Comparison of ENCODE assay signal across 26 mouse cellular contexts in the genomic region with DNA sequence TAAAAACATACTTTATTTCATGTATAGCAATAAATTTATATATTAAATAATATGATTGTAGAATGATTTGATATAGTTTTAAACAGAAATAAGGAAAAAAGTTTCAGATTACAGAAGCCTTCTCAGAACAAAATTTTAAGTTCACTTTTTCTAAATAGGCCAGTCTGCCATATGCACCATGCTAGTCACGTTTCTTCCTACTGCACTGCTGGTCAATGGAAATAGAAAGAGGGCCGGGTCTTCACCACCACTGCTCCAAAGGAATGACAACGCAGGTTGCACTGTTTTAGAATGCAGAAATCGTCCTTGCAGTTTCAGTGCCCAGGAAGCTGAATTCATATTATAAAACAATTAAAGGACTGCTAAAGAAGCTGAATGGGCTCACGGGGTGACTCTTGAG.
"Had no signal": no experiment of that assay in that cellular context is flagged by ENCODE, and none has a peak within 500 bp of the region (broad histone marks: within the 10 kb centered on the region; RNA-seq: fewer than 3 reads in every experiment).

No protein-coding gene starts in this region.

- H3K9me3 ChIP-seq: embryonic facial prominence, embryonic 10.5 days; embryonic facial prominence, embryonic 12.5 days; embryonic facial prominence, embryonic 13.5 days; embryonic facial prominence, embryonic 15.5 days; forebrain, embryonic 10.5 days; forebrain, embryonic 12.5 days; forebrain, embryonic 13.5 days; forebrain, embryonic 15.5 days had no signal

- H3K4me2 ChIP-seq: embryonic facial prominence, embryonic 12.5 days; embryonic facial prominence, embryonic 13.5 days; embryonic facial prominence, embryonic 15.5 days; forebrain, embryonic 12.5 days; forebrain, embryonic 13.5 days; forebrain, embryonic 15.5 days had no signal

- DNase-seq: cerebellum, adult 9-10 months; cerebellum, adult 9-11 months; cerebellum, postnatal 10 days; cerebellum, postnatal 14 days; cerebellum, postnatal 25 days; cerebellum, postnatal 36 days; embryo, embryonic 11 days; forebrain, postnatal 0 days; gastrocnemius, adult 2 months; gastrocnemius, postnatal 10 days; gastrocnemius, postnatal 14 days; gastrocnemius, postnatal 25 days; gastrocnemius, postnatal 36 days; heart, adult 18-20 months; heart, adult 2 months had no signal

- H3K27me3 ChIP-seq: embryonic facial prominence, embryonic 12.5 days; embryonic facial prominence, embryonic 13.5 days; embryonic facial prominence, embryonic 15.5 days; forebrain, embryonic 12.5 days; forebrain, embryonic 13.5 days; forebrain, embryonic 15.5 days had no signal

- H3K4me1 ChIP-seq: embryonic facial prominence, embryonic 10.5 days; embryonic facial prominence, embryonic 12.5 days; embryonic facial prominence, embryonic 13.5 days; embryonic facial prominence, embryonic 15.5 days; forebrain, embryonic 10.5 days; forebrain, embryonic 12.5 days; forebrain, embryonic 13.5 days; forebrain, embryonic 15.5 days had no signal

- H3K36me3 ChIP-seq: embryonic facial prominence, embryonic 10.5 days; embryonic facial prominence, embryonic 12.5 days; embryonic facial prominence, embryonic 13.5 days; embryonic facial prominence, embryonic 15.5 days; forebrain, embryonic 10.5 days; forebrain, embryonic 12.5 days; forebrain, embryonic 15.5 days had no signal

- H3K9ac ChIP-seq: embryonic facial prominence, embryonic 12.5 days; embryonic facial prominence, embryonic 13.5 days; embryonic facial prominence, embryonic 15.5 days; forebrain, embryonic 12.5 days; forebrain, embryonic 13.5 days; forebrain, embryonic 15.5 days; forebrain, postnatal 0 days had no signal

- H3K4me3 ChIP-seq: embryonic facial prominence, embryonic 10.5 days; embryonic facial prominence, embryonic 12.5 days; embryonic facial prominence, embryonic 13.5 days; embryonic facial prominence, embryonic 15.5 days; erythroblast, embryonic 14.5 days; forebrain, embryonic 10.5 days; forebrain, embryonic 12.5 days; forebrain, embryonic 13.5 days; forebrain, embryonic 15.5 days; gastrocnemius, adult 2 months; heart, adult 2 months had no signal

- ATAC-seq: forebrain, embryonic 13.5 days; forebrain, embryonic 14.5 days; forebrain, embryonic 15.5 days; forebrain, embryonic 16.5 days; forebrain, postnatal 0 days had no signal

- H3K27ac ChIP-seq: embryonic facial prominence, embryonic 10.5 days; embryonic facial prominence, embryonic 12.5 days; embryonic facial prominence, embryonic 13.5 days; embryonic facial prominence, embryonic 15.5 days; forebrain, embryonic 10.5 days; forebrain, embryonic 12.5 days; forebrain, embryonic 13.5 days; forebrain, embryonic 15.5 days; gastrocnemius, adult 2 months; heart, adult 2 months had no signal
